Mouse (Mus musculus) MEL (cell line): ENCODE data around the gene Clec4f.

Experiments
- CTCF ChIP-seq, 3 experiments: IDR thresholded peaks in 2 of 3; conservative IDR thresholded peaks in 1 of 3; 2 replicates each; pipeline ENCODE4 v1.5.1; 2011 to 2012; ENCODE audit warnings: low read length in 3 of 3, low read depth in 2 of 3, mild to moderate bottlenecking in 2 of 3, improper control_type of control experiment in 1 of 3, inconsistent platforms in 1 of 3, mixed read lengths in 1 of 3, moderate library complexity in 1 of 3; ENCODE audit not compliant: control insufficient read depth in 1 of 3, insufficient read depth in 1 of 3, poor library complexity in 1 of 3, severe bottlenecking in 1 of 3
- ETS1 ChIP-seq: IDR thresholded peaks from 2 replicates; pipeline ENCODE4 v1.6.1; 2012; ENCODE audit warnings: low read depth, mild to moderate bottlenecking, inconsistent platforms, low read length, improper control_type of control experiment, moderate library complexity
- KAT2A ChIP-seq: conservative IDR thresholded peaks from 2 replicates; pipeline ENCODE4 v1.6.1; 2012; ENCODE audit warnings: low read depth, low read length, improper control_type of control experiment, inconsistent platforms
- MAZ ChIP-seq: IDR thresholded peaks from 2 replicates; pipeline ENCODE4 v1.6.1; 2012; ENCODE audit warnings: low read depth, mild to moderate bottlenecking, inconsistent platforms, low read length, improper control_type of control experiment
- NELFE ChIP-seq: IDR thresholded peaks from 2 replicates; pipeline ENCODE4 v1.6.1; 2011; ENCODE audit warnings: low read depth, low read length, improper control_type of control experiment
- NRF1 ChIP-seq: IDR thresholded peaks from 2 replicates; pipeline ENCODE4 v1.6.1; 2014; ENCODE audit warnings: low read depth, mild to moderate bottlenecking, inconsistent platforms, low read length, improper control_type of control experiment, moderate library complexity; ENCODE audit not compliant: poor library complexity, insufficient read depth, severe bottlenecking
- POLR2A ChIP-seq, 2 experiments: IDR thresholded peaks; 2 replicates each; pipeline ENCODE4 v1.6.1; 2011 to 2012; ENCODE audit warnings: low read length in 2 of 2, mild to moderate bottlenecking in 2 of 2, control low read depth in 1 of 2, improper control_type of control experiment in 1 of 2, low read depth in 1 of 2, moderate library complexity in 1 of 2; ENCODE audit not compliant: control insufficient read depth in 1 of 2, insufficient read depth in 1 of 2, poor library complexity in 1 of 2
- POLR2AphosphoS2 ChIP-seq: IDR thresholded peaks from 2 replicates; pipeline ENCODE4 v1.6.1; 2011; ENCODE audit warnings: low read length, improper control_type of control experiment
- UBTF ChIP-seq: IDR thresholded peaks from 2 replicates; pipeline ENCODE4 v1.6.1; 2012; ENCODE audit warnings: low read depth, mild to moderate bottlenecking, inconsistent platforms, low read length, improper control_type of control experiment, moderate library complexity, borderline replicate concordance; ENCODE audit not compliant: insufficient read depth
- ZC3H11A ChIP-seq: IDR thresholded peaks from 2 replicates; pipeline ENCODE4 v1.6.1; 2012; ENCODE audit warnings: low read depth, mild to moderate bottlenecking, inconsistent platforms, low read length, improper control_type of control experiment

- no peak for TF ChIP-seq POLR2AphosphoS2
- no peak for TF ChIP-seq ETS1
- no peak for TF ChIP-seq UBTF
- no peak for TF ChIP-seq CTCF (IDR thresholded peaks at IDR 0.05 in 2 of 3, conservative IDR thresholded peaks at IDR 0.05 in 1 of 3; ENCODE audit: control insufficient read depth in 1 of 3, insufficient read depth in 1 of 3, low read depth in 2 of 3, low read length in 3 of 3, poor library complexity in 1 of 3, severe bottlenecking in 1 of 3)
- no peak for TF ChIP-seq POLR2A (IDR thresholded peaks at IDR 0.05; ENCODE audit: control insufficient read depth in 1 of 2, insufficient read depth in 1 of 2, low read depth in 1 of 2, low read length in 2 of 2, poor library complexity in 1 of 2)
- TF ChIP-seq NRF1: no peak
- no peak for TF ChIP-seq KAT2A
- TF ChIP-seq MAZ: no peak
- no peak for TF ChIP-seq NELFE
- TF ChIP-seq ZC3H11A: no peak
These were observed 33.4 kb upstream of the Clec4f start for GRCm38 (mm10) chr6:83689374-83689773.
